Mouse (Mus musculus) limb, embryonic 12.5 days (tissue): ENCODE measurements around the gene 1700129C05Rik. TPM values are rescaled to one million over a fixed set of nuclear protein-coding genes. Genes with fewer than 3 reads are reported as not detected.

Source experiments
- polyA plus RNA-seq: library from polyadenylated mRNA; unstranded; fragments of >200 nt; fragmentation: Nextera tagmentation; extraction: Ambion mirVana; gene quantifications from 2 replicates; pipeline ENCODE4 v1.2.1, GENCODE M21; 2016

1700129C05Rik gene
- polyA plus RNA-seq, 1 experiment from 2014 or later: not detected

Other genes with a start within 250 kb of the 1700129C05Rik start
- gene Gm5142, start 35.9 kb upstream of the 1700129C05Rik start, polyA plus RNA-seq: not detected in 2 replicates
- gene Rcbtb1, start 58.3 kb upstream of the 1700129C05Rik start, polyA plus RNA-seq: 113 and 115 TPM in 2 replicates
- gene Gm6904, start 117.3 kb upstream of the 1700129C05Rik start, polyA plus RNA-seq: not detected in 2 replicates
- gene Phf11a, start 154.6 kb upstream of the 1700129C05Rik start, polyA plus RNA-seq: not detected in 2 replicates
- gene Phf11b, start 198.5 kb upstream of the 1700129C05Rik start, polyA plus RNA-seq: not detected in 2 replicates
- gene Phf11d, start 222.6 kb upstream of the 1700129C05Rik start, polyA plus RNA-seq: 0.20 and 0.23 TPM in 2 replicates